Mouse (Mus musculus) monocyte, adult 5-6 weeks (primary cell): Measurements from ENCODE around the gene Nedd9. TPM values are rescaled to one million over a fixed set of nuclear protein-coding genes. Genes with fewer than 3 reads are reported as not detected.
A peak's percentile ranks its signal among the peaks of the same experiment; 100 is the strongest.

Experiments used
- ATAC-seq: fragments of 153-309, 156-312 bp; replicated peaks from 2 replicates; pipeline ENCODE4 v1.8.0; 2017; ENCODE audit warnings: mild to moderate bottlenecking; ENCODE audit not compliant: low TSS enrichment, insufficient number of reproducible peaks, severe bottlenecking, poor library complexity, low FRiP score
- total RNA-seq: library from RNA; stranded (forward); fragments of 200-1000, 200-491, 200-594 nt; gene quantifications from 3 replicates; pipeline ENCODE4 v1.2.3, GENCODE M21; 2017

Nedd9 gene
- total RNA-seq, 1 experiment from 2014 or later: 357 TPM

GRCm38 (mm10) chr13:41336260-41336659 lies 150.9 kb downstream of the Nedd9 start:
- no peak for ATAC-seq

GRCm38 (mm10) chr13:41335767-41336166 lies 151.4 kb downstream of the Nedd9 start:
- no peak for ATAC-seq

- no peak for ATAC-seq
Measured at GRCm38 (mm10) chr13:41334641-41335000, 152.5 kb downstream of the Nedd9 start.

- ATAC-seq: no peak
Measured at GRCm38 (mm10) chr13:41333889-41334640, 153.1 kb downstream of the Nedd9 start.

GRCm38 (mm10) chr13:41331671-41332340 lies 155.4 kb downstream of the Nedd9 start:
- ATAC-seq: peak; percentile 96

GRCm38 (mm10) chr13:41330589-41331345 lies 156.4 kb downstream of the Nedd9 start:
- ATAC-seq: no peak

- no peak for ATAC-seq
Measured at GRCm38 (mm10) chr13:41330051-41330450, 157.1 kb downstream of the Nedd9 start.

GRCm38 (mm10) chr13:41328481-41328880 lies 158.7 kb downstream of the Nedd9 start:
- no peak for ATAC-seq

GRCm38 (mm10) chr13:41327546-41327945 lies 159.6 kb downstream of the Nedd9 start:
- ATAC-seq: no peak

- no peak for ATAC-seq
Measured at GRCm38 (mm10) chr13:41326134-41326533, 161.0 kb downstream of the Nedd9 start.

GRCm38 (mm10) chr13:41325346-41325745 lies 161.8 kb downstream of the Nedd9 start:
- ATAC-seq: no peak

- ATAC-seq: no peak
Measured at GRCm38 (mm10) chr13:41324631-41325030, 162.5 kb downstream of the Nedd9 start.

GRCm38 (mm10) chr13:41321433-41321832 lies 165.7 kb downstream of the Nedd9 start:
- no peak for ATAC-seq

GRCm38 (mm10) chr13:41320749-41321148 lies 166.4 kb downstream of the Nedd9 start:
- no peak for ATAC-seq

GRCm38 (mm10) chr13:41302716-41303115 lies 184.4 kb downstream of the Nedd9 start:
- ATAC-seq: peak; percentile 78; the same call in 1 of the 2 replicates

GRCm38 (mm10) chr13:41300037-41300436 lies 187.1 kb downstream of the Nedd9 start:
- no peak for ATAC-seq

- ATAC-seq: no peak
Measured at GRCm38 (mm10) chr13:41298996-41299395, 188.2 kb downstream of the Nedd9 start.

- ATAC-seq: no peak
Measured at GRCm38 (mm10) chr13:41298533-41298932, 188.6 kb downstream of the Nedd9 start.

GRCm38 (mm10) chr13:41296396-41296795 lies 190.8 kb downstream of the Nedd9 start:
- ATAC-seq: no peak

GRCm38 (mm10) chr13:41295886-41296285 lies 191.3 kb downstream of the Nedd9 start:
- no peak for ATAC-seq
